Mouse (Mus musculus) adrenal gland, postnatal 25 days (tissue): ENCODE results near the gene Wt1. TPM values are rescaled to one million over a fixed set of nuclear protein-coding genes. Genes with fewer than 3 reads are reported as not detected.

Source experiments
- DNase-seq: peaks from one replicate; pipeline ENCODE4 v3.0.0; 2021; ENCODE audit warnings: mixed read lengths
- total RNA-seq: library from RNA; stranded (reverse); gene quantifications from 2 replicates; pipeline ENCODE4 v1.2.3, GENCODE M21; 2021

Gene Wt1
- total RNA-seq, 1 experiment from 2014 or later, result 1.7 TPM

- no peak for DNase-seq
Measured at GRCm38 (mm10) chr2:105126691-105127530, 582 bp downstream of the Wt1 start.

GRCm38 (mm10) chr2:105127531-105128480, 1.5 kb downstream of the Wt1 start:
- DNase-seq, result no peak

GRCm38 (mm10) chr2:105128564-105128963, 2.2 kb downstream of the Wt1 start:
- no peak for DNase-seq

GRCm38 (mm10) chr2:105130351-105131060, 4.2 kb downstream of the Wt1 start:
- no peak for DNase-seq

DNA sequence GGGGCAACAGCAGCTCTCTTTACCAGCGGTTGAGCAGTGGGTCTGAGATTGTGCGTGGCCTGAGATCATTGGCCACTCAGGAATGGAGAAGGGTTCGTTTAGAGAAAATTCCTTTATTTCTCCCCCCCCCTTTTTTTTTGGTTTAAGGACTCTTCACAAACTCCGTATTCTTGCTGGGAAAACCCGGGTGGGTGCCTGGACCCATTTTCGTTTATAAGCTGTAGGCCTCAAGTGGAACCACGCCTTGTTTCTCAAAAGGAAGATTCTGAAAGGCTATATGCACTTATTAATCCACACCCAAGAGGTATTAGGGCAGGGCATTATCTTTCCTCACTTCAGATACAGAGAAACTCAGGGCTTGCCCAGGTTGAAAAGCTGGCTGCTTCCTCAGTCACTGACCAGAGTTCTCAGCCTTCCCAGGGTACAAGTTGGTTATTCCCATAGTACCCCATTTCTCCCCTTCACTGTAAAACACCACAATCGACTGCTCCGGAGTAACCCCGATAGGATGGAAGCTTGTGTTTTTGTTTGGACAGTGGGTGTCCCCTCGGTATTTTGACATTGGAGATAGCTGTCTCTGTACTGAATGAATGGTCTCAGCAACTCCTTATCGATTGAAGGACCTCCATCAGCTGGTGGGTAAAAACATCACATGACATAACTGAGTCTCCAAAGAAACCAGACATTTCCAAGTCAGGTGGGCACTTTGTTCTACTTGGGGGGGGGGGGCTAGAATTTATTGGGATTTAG, 4.9 kb downstream of the Wt1 start:
- no peak for DNase-seq

DNA sequence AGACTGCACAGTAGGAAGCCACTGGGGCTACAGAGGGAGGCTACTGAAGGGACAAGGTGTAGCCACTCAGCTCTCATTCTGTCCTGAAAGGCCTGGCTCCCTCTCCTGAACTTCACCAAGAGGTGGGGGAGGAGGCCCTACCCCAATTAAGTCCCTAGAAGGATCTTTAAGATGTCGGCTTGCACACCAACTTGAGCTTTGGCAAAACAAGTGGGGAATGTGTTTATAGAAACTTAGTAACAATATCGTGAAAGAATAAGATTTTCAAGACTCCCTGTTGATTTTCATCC, 5.4 kb downstream of the Wt1 start:
- DNase-seq, result no peak

DNA sequence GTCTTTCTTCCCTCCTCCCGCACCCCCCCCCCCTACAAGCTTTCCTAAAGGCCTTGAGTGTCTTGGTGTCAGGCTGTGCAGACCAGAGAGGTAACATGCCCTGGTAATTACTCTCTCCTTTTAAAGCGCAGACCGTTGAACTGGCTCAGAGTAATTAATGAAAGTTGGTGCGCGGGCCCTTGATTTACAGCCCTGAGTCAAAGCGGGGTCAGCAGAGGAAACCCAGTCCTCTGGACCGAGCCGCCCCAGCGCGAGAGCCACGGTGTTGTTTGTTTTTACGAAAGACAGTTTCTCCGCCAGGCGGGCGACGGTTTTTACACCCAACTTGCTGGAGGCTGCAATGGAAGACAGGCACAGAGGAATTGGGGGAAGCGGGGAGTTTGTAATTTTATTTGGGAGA, 6.0 kb downstream of the Wt1 start:
- no peak for DNase-seq

DNA sequence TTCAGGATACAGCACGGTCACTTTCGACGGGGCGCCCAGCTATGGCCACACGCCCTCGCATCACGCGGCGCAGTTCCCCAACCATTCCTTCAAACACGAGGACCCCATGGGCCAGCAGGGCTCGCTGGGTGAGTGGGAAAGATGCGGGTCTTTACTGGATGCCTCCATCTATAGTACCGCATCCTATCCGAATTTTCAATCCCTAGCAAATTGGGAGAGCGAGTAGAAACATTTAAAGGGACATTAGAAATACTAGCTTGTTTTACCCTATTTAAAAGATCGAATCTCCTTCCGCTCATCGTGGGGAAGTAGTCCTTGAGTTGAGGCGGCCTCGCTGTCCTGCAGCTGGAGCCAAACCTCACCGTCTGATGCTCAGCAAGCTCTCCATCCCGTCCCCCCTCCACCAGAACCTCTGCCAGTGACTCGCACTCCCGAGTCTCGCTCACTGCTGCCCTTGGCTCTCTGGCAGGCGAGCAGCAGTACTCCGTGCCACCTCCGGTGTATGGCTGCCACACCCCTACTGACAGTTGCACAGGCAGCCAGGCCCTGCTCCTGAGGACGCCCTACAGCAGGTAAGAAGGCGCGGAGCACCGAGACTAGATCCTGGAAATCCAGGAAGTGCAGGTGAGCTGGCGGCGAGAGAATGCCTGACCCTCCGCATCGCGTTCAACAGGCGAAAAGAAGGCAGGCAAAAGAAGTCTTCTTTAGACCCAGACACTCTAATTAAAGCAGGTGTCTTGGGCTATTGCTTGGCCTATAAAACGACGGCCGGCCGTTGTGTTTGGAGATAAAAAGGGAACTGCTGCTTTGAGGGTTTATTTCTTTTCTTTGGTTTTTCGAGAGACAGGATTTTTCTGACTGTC, 6.8 kb downstream of the Wt1 start:
- no peak for DNase-seq

GRCm38 (mm10) chr2:105134296-105134695, 8.0 kb downstream of the Wt1 start:
- DNase-seq, result no peak

- DNase-seq, result no peak
Measured at GRCm38 (mm10) chr2:105139471-105139870, 13.1 kb downstream of the Wt1 start.

DNA sequence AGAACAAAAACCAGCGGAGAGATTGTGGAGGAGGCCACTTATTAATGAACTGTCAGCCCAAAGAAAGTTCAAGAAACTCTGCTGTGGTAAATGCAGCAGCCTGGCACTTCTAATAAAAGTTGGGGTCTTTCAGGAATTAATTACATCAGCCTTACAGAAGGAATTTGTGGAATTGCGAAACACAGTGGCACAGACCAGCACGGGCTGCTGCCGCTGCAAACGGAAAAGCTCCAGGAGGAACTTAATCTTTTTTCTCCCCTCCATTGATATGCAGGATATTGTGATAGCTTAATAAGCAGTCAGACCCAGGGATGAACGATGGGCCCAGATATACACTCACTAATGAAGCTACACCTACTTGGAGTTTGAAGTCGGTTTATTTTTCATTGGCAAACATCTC, 15.0 kb downstream of the Wt1 start:
- DNase-seq, result no peak

DNA sequence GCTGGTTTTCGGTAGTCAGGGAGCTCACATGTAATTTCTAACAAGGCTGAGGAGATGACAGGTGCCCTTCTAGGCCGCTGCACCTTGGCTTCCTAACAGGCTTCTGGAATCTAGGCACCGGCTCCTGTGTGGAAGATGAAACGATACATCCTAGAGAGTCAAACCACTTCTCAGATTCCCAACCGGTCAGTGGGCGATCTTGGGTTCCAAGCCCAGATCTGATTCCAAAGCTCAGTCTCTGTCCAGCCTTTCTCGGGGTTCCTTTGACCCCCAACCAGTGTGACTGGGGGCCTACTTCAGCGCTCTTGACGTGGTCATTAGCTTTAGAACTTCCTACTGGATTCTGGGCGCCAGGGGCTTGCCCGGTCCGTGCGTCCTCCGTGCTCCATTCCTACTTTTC, 17.4 kb downstream of the Wt1 start:
- DNase-seq, result no peak

- no peak for DNase-seq
Measured at GRCm38 (mm10) chr2:105151544-105151943, 25.2 kb downstream of the Wt1 start.

DNA sequence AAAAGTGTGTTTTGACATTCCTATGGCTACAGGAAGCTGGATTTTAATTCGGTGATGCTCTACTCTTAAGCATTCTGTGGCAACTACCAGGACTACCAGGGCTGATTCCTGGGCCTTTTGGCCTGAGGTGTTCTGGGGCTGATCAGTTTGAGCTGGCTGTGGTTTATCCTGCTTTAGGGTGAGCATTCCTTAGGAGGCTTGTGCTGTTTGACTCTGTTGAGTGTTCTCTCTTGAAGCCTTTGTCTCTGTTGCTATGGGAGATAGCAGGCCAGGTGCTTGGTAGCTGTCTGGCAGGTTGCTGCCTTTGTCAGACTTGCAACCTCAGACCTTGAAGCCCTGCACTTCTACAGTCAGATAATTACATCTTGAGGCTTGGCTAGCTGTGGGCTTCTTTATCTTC, 26.7 kb downstream of the Wt1 start:
- no peak for DNase-seq

- DNase-seq, result no peak
Measured at GRCm38 (mm10) chr2:105160949-105161348, 34.6 kb downstream of the Wt1 start.

DNA sequence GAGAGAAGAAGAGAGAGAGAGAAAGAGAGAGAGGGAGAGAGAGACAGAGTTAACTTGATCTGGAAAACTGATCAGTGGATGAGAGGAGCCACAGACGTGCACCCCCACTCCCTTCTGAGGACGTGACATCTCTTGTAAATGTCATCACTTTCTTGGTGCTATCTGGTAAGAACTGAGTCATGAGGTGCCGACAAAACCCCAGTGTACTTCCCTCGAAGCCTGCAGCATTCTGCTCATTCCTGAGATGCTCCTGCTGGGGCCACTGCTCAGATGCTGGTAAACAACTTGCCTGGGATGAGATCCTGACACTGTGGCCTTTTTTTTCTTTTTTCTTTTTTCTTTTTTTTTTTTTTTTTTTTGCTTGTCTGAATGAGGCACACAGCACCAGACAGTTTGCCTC, 36.4 kb downstream of the Wt1 start:
- DNase-seq, result no peak

DNA sequence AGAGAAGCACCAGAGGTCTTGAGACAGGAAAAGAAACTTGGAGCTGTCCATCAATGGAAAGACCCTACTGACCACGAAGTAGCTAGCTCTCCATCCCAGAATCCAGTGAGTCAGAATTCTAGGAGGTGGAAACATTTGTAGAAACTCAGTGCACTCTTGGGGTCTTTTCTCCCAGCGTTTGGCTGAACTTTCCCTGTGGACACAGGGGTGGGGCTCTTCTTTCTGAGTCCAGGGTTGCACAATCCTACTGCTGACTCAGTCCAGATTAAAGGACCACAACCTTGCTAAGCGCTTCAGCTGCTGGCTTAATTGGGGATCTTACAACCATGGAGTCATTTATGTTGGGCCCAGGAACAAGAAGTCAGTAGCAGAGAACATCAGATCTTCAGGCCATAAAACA, 41.8 kb downstream of the Wt1 start:
- DNase-seq, result no peak

GRCm38 (mm10) chr2:105174254-105174653, 47.9 kb downstream of the Wt1 start:
- DNase-seq, result no peak

DNA sequence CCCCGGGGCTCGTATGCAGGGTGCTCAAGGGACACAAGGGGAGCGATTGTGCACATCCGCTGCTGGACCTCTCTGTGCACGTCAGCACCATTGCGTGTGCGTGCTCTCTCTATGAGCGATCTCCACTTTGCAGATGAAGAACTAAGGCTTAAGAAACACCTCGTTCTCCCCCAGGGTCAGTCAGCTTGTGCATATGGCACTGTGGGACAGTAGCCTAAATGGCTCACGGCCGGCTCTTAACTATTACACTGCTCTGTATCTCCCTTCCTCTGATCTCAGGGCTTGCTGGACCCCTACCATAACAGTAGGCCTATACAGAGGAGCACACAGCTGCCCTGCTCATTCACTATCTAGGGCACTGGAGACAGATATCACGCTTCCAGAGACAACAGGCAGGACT, 52.5 kb downstream of the Wt1 start:
- DNase-seq, result no peak

- no peak for DNase-seq
Measured at GRCm38 (mm10) chr2:105182501-105182900, 56.2 kb downstream of the Wt1 start.

- no peak for DNase-seq
Measured at GRCm38 (mm10) chr2:105185140-105185539, 58.8 kb downstream of the Wt1 start.
